Mouse (Mus musculus) midbrain, embryonic 13.5 days (tissue): Measurements from ENCODE around the gene Rad51b. TPM values are rescaled to one million over a fixed set of nuclear protein-coding genes. Genes with fewer than 3 reads are reported as not detected.

ENCODE experiments used
- ATAC-seq: fragments of 200-750 bp; cut with Nextera tagmentation; 2 replicates; pipeline ENCODE4 v1.8.0; 2017; ENCODE audit warnings: mild to moderate bottlenecking, moderate TSS enrichment, moderate library complexity
- H3K27ac ChIP-seq: fragments of 300-500 bp; sonication (generic); 2 replicates; pipeline ENCODE4 v1.5.1; 2015; ENCODE audit warnings: inconsistent platforms, mild to moderate bottlenecking, moderate library complexity
- H3K27me3 ChIP-seq: fragments of 300-500 bp; sonication (generic); 2 replicates; pipeline ENCODE4 v1.6.1; 2015; ENCODE audit warnings: mild to moderate bottlenecking, inconsistent platforms
- H3K36me3 ChIP-seq: fragments of 300-500 bp; sonication (generic); 2 replicates; pipeline ENCODE4 v1.6.1; 2015; ENCODE audit warnings: mild to moderate bottlenecking, inconsistent platforms
- H3K4me1 ChIP-seq: fragments of 300-500 bp; sonication (generic); replicated peaks from 2 replicates; pipeline ENCODE4 v1.6.1; 2015; ENCODE audit warnings: inconsistent platforms
- H3K4me2 ChIP-seq: fragments of 300-500 bp; sonication (generic); replicated peaks from 2 replicates; pipeline ENCODE4 v1.6.1; 2015; ENCODE audit warnings: moderate library complexity, mild to moderate bottlenecking, inconsistent platforms
- H3K4me3 ChIP-seq: fragments of 300-500 bp; sonication (generic); replicated peaks from 2 replicates; pipeline ENCODE4 v1.5.1; 2015; ENCODE audit warnings: mild to moderate bottlenecking, inconsistent platforms
- H3K9ac ChIP-seq: fragments of 300-500 bp; sonication (generic); replicated peaks from 2 replicates; pipeline ENCODE4 v1.6.1; 2015; ENCODE audit warnings: mild to moderate bottlenecking, inconsistent platforms
- H3K9me3 ChIP-seq: fragments of 300-500 bp; sonication (generic); 2 replicates; pipeline ENCODE4 v1.6.1; 2016; ENCODE audit warnings: mild to moderate bottlenecking, inconsistent platforms
- WGBS: fragments of 180-500 bp; shearing (Covaris S2); methylation state at CpG from one replicate; pipeline ENCODE4 v1.1.7; 2015; 5-methylcytosine and 5-hydroxymethylcytosine counted together
- polyA plus RNA-seq: library from polyadenylated mRNA; unstranded; fragments of >200 nt; fragmentation: Nextera tagmentation; extraction: Ambion mirVana; gene quantifications from 2 replicates; pipeline ENCODE4 v1.2.1, GENCODE M21; 2015

Gene Rad51b
- polyA plus RNA-seq, 1 experiment from 2014 or later: 3.2 TPM

- Histone ChIP-seq H3K27me3 (no peaks in the 10 kb centered on the region), H3K4me3 (no peak overlapping the region), H3K27ac (no peak overlapping the region), H3K9me3 (no peaks in the 10 kb centered on the region), H3K4me2 (no peak overlapping the region), H3K36me3 (no peaks in the 10 kb centered on the region), H3K9ac (no peak overlapping the region), H3K4me1 (0 out of 2 replicates have a peak, but pooled peaks cover 8% of the 10 kb centered on the region)
- 91% methylated on average over 4 of the region's 4 CpGs for WGBS
- no peak for ATAC-seq
These were observed 497.7 kb downstream of the Rad51b start for GRCm38 (mm10) chr12:79794802-79795201.

- 69% methylated on average over 6 of the region's 6 CpGs for WGBS
- H3K36me3 ChIP-seq: no peaks in the 10 kb centered on the region
- H3K27me3 ChIP-seq: no peaks in the 10 kb centered on the region
- 0 out of 2 replicates have a peak, but pooled peaks cover 8% of the 10 kb centered on the region for H3K4me1 ChIP-seq
- no peak overlapping the region for H3K9ac ChIP-seq
- H3K9me3 ChIP-seq: no peaks in the 10 kb centered on the region
- H3K4me2 ChIP-seq: no peak overlapping the region
- no peak for ATAC-seq
- H3K27ac ChIP-seq: no peak overlapping the region
- no peak overlapping the region for H3K4me3 ChIP-seq
These were observed 499.2 kb downstream of the Rad51b start for GRCm38 (mm10) chr12:79796260-79796659.

DNA sequence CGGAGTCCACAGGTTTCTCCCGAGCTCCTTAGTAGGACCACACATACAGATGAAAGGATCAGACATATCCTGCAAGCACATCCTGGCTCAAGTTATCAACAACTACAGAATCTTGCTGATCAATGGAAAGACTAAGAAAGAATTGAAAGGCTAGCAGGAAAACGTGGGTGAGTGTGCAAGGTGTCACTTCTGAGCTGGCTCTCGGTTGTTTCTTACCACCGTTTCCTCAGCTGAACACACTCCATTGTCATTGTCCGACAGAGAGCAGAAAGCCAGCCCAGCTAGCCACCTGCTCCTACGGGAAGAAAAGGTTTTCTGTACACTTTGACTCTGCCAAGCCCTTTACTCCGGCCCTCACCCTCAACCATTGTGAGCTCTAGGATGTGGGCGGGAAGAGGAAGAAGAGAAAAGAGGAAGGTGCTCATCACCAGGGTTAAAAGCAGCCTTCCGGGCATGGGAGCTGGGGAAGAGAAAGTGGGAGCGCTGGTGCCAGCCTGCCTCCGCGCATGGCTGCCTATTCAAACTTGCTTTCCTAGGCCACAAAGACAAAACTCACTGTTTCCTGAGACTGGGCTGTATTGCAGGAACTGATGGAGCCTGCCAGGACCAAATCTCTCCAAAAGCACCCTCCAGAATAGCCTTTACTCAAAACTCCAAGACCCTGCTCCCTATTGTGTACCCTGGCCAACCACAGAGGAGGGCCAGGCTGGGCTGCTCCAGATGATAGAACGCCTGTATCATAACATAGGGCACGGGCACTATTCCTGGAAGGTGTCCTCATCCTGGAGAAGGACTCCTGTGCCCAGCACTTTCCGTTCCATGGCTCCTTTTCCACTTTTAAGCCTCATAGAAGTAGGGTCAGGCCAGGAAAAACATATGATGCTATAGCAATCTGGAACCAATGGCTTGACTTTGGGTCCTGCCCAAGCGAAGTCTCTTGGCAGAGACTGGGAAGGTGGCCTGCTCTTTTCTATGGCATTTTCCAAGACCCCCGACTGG is 500.0 kb downstream of the Rad51b start:
- no peaks in the 10 kb centered on the region for H3K9me3 ChIP-seq
- no peak overlapping the region for H3K9ac ChIP-seq
- H3K4me3 ChIP-seq: no peak overlapping the region
- no peak for ATAC-seq
- 74% methylated on average over 18 of the region's 18 CpGs for WGBS
- H3K4me1 ChIP-seq: 0 out of 2 replicates have a peak, but pooled peaks cover 8% of the 10 kb centered on the region
- no peak overlapping the region for H3K4me2 ChIP-seq
- H3K36me3 ChIP-seq: no peaks in the 10 kb centered on the region
- H3K27me3 ChIP-seq: no peaks in the 10 kb centered on the region
- H3K27ac ChIP-seq: no peak overlapping the region

GRCm38 (mm10) chr12:79798488-79798887 is 501.4 kb downstream of the Rad51b start:
- H3K4me3 ChIP-seq: no peak overlapping the region
- no peak overlapping the region for H3K27ac ChIP-seq
- H3K36me3 ChIP-seq: no peaks in the 10 kb centered on the region
- H3K4me2 ChIP-seq: no peak overlapping the region
- H3K9ac ChIP-seq: no peak overlapping the region
- no peak for ATAC-seq
- H3K9me3 ChIP-seq: no peaks in the 10 kb centered on the region
- no peaks in the 10 kb centered on the region for H3K27me3 ChIP-seq
- 0 out of 2 replicates have a peak, but pooled peaks cover 8% of the 10 kb centered on the region for H3K4me1 ChIP-seq
- WGBS: 89% methylated on average over 3 of the region's 3 CpGs

DNA sequence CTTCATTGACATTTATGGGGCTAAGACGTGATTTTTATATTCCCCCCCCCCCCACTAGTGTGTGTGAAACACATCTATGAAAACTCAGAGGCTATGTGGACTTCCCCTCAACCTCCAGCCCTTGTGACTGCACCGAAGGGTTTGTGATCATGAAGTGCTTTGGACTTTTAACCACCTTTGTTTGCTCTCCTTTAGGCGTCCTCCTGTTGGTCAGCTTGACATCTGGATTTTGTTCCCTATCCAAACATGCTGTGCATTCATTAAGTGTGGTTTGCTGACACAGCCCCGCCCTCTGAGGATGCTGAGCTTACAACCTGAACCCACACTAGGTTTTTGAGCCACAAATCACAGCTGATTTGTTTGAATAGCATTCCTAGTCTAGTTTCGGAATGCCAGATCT is 502.3 kb downstream of the Rad51b start:
- Histone ChIP-seq H3K27ac (no peak overlapping the region), H3K36me3 (no peaks in the 10 kb centered on the region), H3K4me3 (no peak overlapping the region), H3K27me3 (no peaks in the 10 kb centered on the region), H3K4me2 (no peak overlapping the region), H3K4me1 (peaks cover 11% of the 10 kb centered on the region), H3K9ac (no peak overlapping the region), H3K9me3 (no peaks in the 10 kb centered on the region)
- no peak for ATAC-seq
- 76% methylated on average over 5 of the region's 5 CpGs for WGBS

DNA sequence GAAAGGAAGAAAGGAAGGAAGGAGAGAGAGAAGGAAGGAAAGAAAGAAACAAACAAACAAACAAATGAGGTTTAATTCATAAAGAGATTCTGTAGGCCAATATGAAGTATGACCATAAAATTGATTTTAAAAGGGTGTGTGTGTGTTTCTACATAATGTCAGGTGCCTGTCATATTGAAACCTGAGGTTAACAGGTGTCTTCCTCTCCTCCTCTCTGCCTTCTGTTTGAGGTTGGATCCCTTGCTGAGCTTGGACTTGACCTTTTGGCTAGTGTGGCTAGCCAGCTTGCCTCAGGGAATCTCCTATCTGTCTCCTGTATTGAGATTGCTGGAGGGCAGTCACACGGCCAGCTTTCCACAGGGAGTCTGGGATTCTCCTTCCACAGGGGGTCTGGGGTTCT is 506.6 kb downstream of the Rad51b start:
- ATAC-seq: no peak
- Histone ChIP-seq H3K27ac (no peak overlapping the region), H3K9me3 (no peaks in the 10 kb centered on the region), H3K4me1 (peaks cover 37% of the 10 kb centered on the region), H3K9ac (no peak overlapping the region), H3K4me3 (no peak overlapping the region), H3K36me3 (no peaks in the 10 kb centered on the region), H3K4me2 (no peak overlapping the region), H3K27me3 (no peaks in the 10 kb centered on the region)
- WGBS: 44% methylated on average over 1 of the region's 1 CpGs

DNA sequence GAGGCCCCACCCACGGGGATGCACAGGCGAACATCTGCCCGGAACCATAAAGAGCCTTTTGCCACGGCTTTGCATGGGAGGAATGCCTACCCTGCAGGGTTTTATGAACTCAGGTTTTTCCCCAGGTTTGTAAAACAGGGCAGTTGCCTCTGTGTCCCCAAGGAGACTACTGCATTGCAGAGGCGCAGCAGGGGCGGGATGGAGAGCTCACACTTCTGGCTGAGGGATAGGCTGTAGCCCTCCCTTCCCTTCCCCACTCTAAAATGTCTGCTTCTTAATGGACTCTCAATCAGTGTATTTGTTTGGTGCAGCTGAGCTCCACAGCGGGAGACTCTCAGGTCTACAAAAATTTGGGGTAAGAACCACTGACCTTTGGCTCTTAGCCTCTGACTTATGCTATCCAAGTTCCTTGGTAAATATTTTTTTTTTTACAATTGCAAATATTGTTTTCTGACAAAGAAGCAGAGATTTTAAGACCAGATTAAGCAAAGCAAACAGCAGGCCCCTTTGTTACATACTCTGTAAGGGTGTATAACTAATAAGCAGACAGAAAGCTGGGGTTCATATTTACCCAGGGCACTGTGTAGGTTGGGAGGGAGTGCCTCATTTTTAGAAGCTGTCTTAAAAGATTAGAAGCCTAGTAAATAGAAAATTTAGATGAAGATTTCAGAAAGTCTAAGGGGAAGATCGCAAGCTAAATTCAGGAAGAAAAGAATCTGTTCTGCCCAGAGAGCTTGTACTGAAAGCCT is 507.9 kb downstream of the Rad51b start:
- ATAC-seq: peak; percentile 41
- Histone ChIP-seq H3K4me3 (no peak overlapping the region), H3K9ac (0 out of 2 replicates have a peak overlapping the region, but pooled peaks have one; percentile 42), H3K27me3 (no peaks in the 10 kb centered on the region), H3K27ac (peak overlapping the region; percentile 55), H3K9me3 (no peaks in the 10 kb centered on the region), H3K4me2 (no peak overlapping the region), H3K4me1 (peaks cover 42% of the 10 kb centered on the region), H3K36me3 (no peaks in the 10 kb centered on the region)
- WGBS: 9% methylated on average over 8 of the region's 8 CpGs

DNA sequence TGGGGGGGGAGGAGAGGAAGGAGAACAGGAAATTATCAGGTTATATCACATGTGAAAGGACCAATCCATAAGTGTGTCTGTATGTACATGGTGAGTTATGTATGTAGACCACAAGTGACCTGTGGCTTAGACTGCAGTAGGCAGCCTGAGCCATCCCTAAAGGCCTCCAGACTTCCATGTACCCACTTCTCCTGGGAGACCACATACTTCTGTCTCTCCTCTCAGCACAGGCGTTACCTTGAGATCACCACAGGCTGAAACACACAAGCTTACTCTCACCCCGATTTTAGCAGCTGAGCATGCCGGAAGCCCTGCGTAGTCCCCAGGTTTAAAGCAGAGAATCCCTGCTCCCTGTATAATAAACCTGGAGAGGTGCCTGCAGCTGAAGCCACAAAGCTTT is 509.9 kb downstream of the Rad51b start:
- Histone ChIP-seq H3K9me3 (no peaks in the 10 kb centered on the region), H3K27me3 (no peaks in the 10 kb centered on the region; the same call in 1 of the 2 replicates), H3K4me1 (peaks cover 48% of the 10 kb centered on the region), H3K9ac (peak overlapping the region; percentile 39; the same call in 1 of the 2 replicates), H3K36me3 (no peaks in the 10 kb centered on the region), H3K4me2 (peak overlapping the region; percentile 28), H3K27ac (peak overlapping the region; percentile 88), H3K4me3 (no peak overlapping the region)
- ATAC-seq: peak; percentile 53
- 22% methylated on average over 4 of the region's 4 CpGs for WGBS

GRCm38 (mm10) chr12:79807410-79807847 is 510.3 kb downstream of the Rad51b start:
- Histone ChIP-seq H3K4me3 (no peak overlapping the region), H3K9me3 (no peaks in the 10 kb centered on the region), H3K27me3 (no peaks in the 10 kb centered on the region; the same call in 1 of the 2 replicates), H3K36me3 (no peaks in the 10 kb centered on the region), H3K9ac (peak overlapping the region; percentile 39), H3K4me2 (peak overlapping the region; percentile 28), H3K4me1 (peaks cover 48% of the 10 kb centered on the region), H3K27ac (peak overlapping the region; percentile 88)
- peak; percentile 90 for ATAC-seq
- WGBS: 4% methylated on average over 10 of the region's 10 CpGs

DNA sequence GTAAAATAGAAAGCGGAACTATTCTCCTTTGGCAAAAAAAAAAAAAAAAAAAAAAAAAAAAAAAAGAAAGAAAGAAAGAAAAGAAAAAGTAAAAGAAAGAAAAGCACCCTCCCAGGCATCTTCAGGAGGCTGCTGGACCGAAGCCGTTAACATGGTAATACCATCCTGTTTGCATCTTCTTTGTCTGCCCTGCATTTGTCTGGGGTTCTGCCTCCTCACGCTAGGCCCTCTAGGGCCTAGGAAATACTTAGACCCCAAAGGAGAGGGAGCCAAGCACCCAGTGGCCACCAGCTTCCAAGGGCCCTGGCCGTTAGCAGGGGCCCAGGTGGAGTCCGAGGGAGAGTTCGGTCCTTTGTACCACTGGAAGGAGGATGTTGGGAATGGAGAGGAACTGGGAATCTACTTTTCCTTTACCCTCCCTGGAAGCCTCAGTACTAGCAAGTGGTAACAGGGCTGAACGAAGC is 510.9 kb downstream of the Rad51b start:
- Histone ChIP-seq H3K27ac (peak overlapping the region; percentile 88), H3K36me3 (no peaks in the 10 kb centered on the region), H3K4me1 (peaks cover 52% of the 10 kb centered on the region), H3K9me3 (no peaks in the 10 kb centered on the region), H3K4me2 (peak overlapping the region; percentile 19; the same call in 1 of the 2 replicates), H3K4me3 (no peak overlapping the region), H3K27me3 (no peaks in the 10 kb centered on the region; the same call in 1 of the 2 replicates), H3K9ac (no peak overlapping the region)
- 0 out of 2 replicates have a peak, but pooled peaks have one; percentile 35 for ATAC-seq
- 13% methylated on average over 8 of the region's 8 CpGs for WGBS

- H3K27ac ChIP-seq: peak overlapping the region; percentile 88
- no peaks in the 10 kb centered on the region; the same call in 1 of the 2 replicates for H3K27me3 ChIP-seq
- H3K4me2 ChIP-seq: peak overlapping the region; percentile 19; the same call in 1 of the 2 replicates
- no peaks in the 10 kb centered on the region for H3K9me3 ChIP-seq
- H3K4me3 ChIP-seq: no peak overlapping the region
- ATAC-seq: no peak
- H3K4me1 ChIP-seq: peaks cover 60% of the 10 kb centered on the region
- H3K36me3 ChIP-seq: no peaks in the 10 kb centered on the region
- H3K9ac ChIP-seq: no peak overlapping the region
- 39% methylated on average over 18 of the region's 18 CpGs for WGBS
These were observed 511.6 kb downstream of the Rad51b start for GRCm38 (mm10) chr12:79808426-79809398.
